Mouse (Mus musculus): ENCODE measurements around the gene L1td1. TPM values are rescaled to one million over a fixed set of nuclear protein-coding genes. Genes with fewer than 3 reads are reported as not detected.
"Not testable (repeated sequence)": the region's sequence is repeated elsewhere in the genome, so short reads cannot be mapped to it uniquely, and the experiment has no call there.

L1td1 gene
- polyA plus RNA-seq, 1 experiment from 2014 or later = 0.64 TPM

DNA sequence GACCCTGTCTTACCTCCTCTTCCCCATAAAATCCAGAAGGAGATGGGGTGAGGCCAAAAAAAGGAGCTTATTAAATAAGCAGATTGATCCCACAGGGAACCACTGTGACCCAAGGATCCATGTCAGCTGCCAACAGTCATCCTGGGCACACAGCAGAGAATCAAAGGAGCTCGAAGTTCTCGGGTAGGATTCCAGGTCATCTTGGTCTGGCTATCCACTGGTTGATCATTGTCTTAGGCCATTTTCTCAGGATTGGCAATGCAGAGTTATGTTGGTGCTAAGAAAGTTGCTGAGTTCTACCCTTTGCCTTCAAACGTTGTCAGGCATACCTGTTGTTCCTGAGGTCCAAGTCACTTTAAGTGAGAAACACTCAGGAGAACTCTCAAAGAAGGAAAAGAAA lies 26.4 kb upstream of the L1td1 start:
- no peaks in the 10 kb centered on the region for H3K9me3 ChIP-seq (ENCODE audit: control insufficient read depth, low read length)
- H3K27ac ChIP-seq (ENCODE audit: low read depth, low read length) = no peak overlapping the region
- H3K4me3 ChIP-seq (ENCODE audit: low read length) = no peak overlapping the region
- ATAC-seq (ENCODE audit: low FRiP score, low TSS enrichment) = no peak
- no peaks in the 10 kb centered on the region for H3K27me3 ChIP-seq (ENCODE audit: control insufficient read depth, insufficient read depth, low read length)
- H3K4me1 ChIP-seq (ENCODE audit: control insufficient read depth, insufficient read depth, low read length) = peaks cover 3% of the 10 kb centered on the region; the same call in 1 of the 2 replicates
- no peaks in the 10 kb centered on the region for H3K36me3 ChIP-seq (ENCODE audit: control insufficient read depth, insufficient read depth, low read length)
- no peak overlapping the region for H3K4me2 ChIP-seq (replicated peaks; ENCODE audit: low read depth, low read length)
- H3K9ac ChIP-seq (ENCODE audit: low read depth, low read length) = no peak overlapping the region
- 92% methylated on average over 3 of the region's 3 CpGs for WGBS

- H3K27ac ChIP-seq (ENCODE audit: low read depth, low read length) = no peak overlapping the region
Observed at GRCm38 (mm10) chr4:98702201-98702894, 24.2 kb upstream of the L1td1 start.

DNA sequence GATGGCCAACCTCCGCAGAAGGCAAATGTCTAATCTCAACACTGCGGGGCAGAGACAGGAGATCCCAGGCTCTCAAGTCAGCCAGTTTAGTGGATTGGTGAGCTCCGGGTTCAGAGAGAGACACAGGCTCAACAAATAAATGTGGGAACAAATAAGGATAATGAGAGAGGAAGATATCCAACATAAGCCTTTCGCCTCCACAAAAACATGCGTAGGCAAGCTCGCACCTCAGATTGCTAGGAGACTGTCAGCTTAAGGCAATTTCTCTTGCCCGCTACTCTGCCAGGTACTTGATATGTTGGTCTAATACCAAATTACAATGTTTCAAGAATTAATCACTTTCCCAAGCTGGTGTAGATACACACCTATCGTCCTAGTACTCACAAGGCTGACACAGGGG lies 15.6 kb upstream of the L1td1 start:
- WGBS = 93% methylated on average over 8 of the region's 8 CpGs

More at GRCm38 (mm10) chr4:98702201-98702894, 24.2 kb upstream of the L1td1 start:
- no peak overlapping the region; the same call in 1 of the 2 replicates for H3K4me2 ChIP-seq (replicated peaks; ENCODE audit: low read depth, low read length)
- peaks cover 3% of the 10 kb centered on the region; the same call in 1 of the 2 replicates for H3K4me1 ChIP-seq (ENCODE audit: control insufficient read depth, insufficient read depth, low read length)
- H3K4me3 ChIP-seq (ENCODE audit: low read length) = no peak overlapping the region
- no peak overlapping the region for H3K9ac ChIP-seq (ENCODE audit: low read depth, low read length)
- peak; percentile 40 for ATAC-seq (ENCODE audit: low FRiP score, low TSS enrichment)
- H3K36me3 ChIP-seq (ENCODE audit: control insufficient read depth, insufficient read depth, low read length) = no peaks in the 10 kb centered on the region
- H3K9me3 ChIP-seq (ENCODE audit: control insufficient read depth, low read length) = no peaks in the 10 kb centered on the region
- WGBS = 34% methylated on average over 12 of the region's 12 CpGs
- no peaks in the 10 kb centered on the region for H3K27me3 ChIP-seq (ENCODE audit: control insufficient read depth, insufficient read depth, low read length)

DNA sequence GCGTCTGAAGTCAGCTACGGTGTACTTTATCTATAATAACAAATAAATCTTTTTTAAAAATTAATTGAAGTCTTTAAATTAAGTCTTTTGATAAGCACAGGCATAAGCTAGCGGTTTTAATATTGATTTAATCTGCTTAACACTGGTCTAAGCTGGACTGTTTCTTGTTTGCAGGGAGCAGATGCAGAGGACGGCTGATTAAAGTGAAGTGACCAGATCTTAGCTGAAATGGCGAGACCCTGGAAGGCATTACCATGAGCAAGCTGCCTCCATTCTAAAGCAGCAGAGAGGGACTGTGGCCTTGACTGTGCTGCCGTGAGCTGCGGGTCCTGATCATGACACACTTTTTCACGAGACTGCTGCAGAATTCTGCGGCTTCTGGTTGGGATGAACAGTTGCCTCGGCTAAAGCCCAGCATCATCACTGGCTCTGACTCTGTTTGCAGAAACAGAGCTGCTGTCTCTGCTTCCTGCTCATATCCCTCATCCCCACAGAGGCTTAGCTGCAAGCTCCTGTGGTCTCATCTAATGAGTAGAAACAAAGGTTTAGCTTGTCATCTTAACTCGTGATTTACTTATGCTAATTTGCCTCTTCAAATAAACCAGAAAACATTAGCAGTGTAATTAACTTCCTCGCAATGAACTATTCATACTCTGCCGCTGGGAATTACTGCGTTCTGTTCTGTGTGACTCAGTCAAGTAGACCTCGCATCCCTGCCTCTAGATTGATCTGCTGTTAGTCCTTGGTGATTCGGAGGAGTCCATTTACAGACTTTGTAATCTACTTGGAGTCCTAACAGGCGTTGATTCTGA lies 8.6 kb upstream of the L1td1 start:
- 87% methylated on average over 17 of the region's 17 CpGs for WGBS
- no peaks in the 10 kb centered on the region for H3K9me3 ChIP-seq (ENCODE audit: control insufficient read depth, low read length)

More for the DNA sequence above, 15.6 kb upstream of the L1td1 start:
- H3K36me3 ChIP-seq (ENCODE audit: control insufficient read depth, insufficient read depth, low read length) = no peaks in the 10 kb centered on the region
- H3K9me3 ChIP-seq (ENCODE audit: control insufficient read depth, low read length) = no peaks in the 10 kb centered on the region
- no peak overlapping the region for H3K27ac ChIP-seq (ENCODE audit: low read depth, low read length)
- H3K4me3 ChIP-seq (ENCODE audit: low read length) = no peak overlapping the region
- H3K4me2 ChIP-seq (replicated peaks; ENCODE audit: low read depth, low read length) = no peak overlapping the region
- ATAC-seq (ENCODE audit: low FRiP score, low TSS enrichment) = no peak
- H3K9ac ChIP-seq (ENCODE audit: low read depth, low read length) = no peak overlapping the region
- no peaks in the 10 kb centered on the region for H3K4me1 ChIP-seq (ENCODE audit: control insufficient read depth, insufficient read depth, low read length)
- no peaks in the 10 kb centered on the region for H3K27me3 ChIP-seq (ENCODE audit: control insufficient read depth, insufficient read depth, low read length)

GRCm38 (mm10) chr4:98718547-98718917 lies 8.0 kb upstream of the L1td1 start:
- H3K4me1 ChIP-seq (ENCODE audit: control insufficient read depth, insufficient read depth, low read length) = no peaks in the 10 kb centered on the region
- no peaks in the 10 kb centered on the region for H3K36me3 ChIP-seq (ENCODE audit: control insufficient read depth, insufficient read depth, low read length)
- no peak overlapping the region for H3K9ac ChIP-seq (ENCODE audit: low read depth, low read length)
- ATAC-seq (ENCODE audit: low FRiP score, low TSS enrichment) = no peak
- no peak overlapping the region for H3K4me3 ChIP-seq (ENCODE audit: low read length)
- WGBS = 85% methylated on average over 10 of the region's 10 CpGs
- no peaks in the 10 kb centered on the region for H3K27me3 ChIP-seq (ENCODE audit: control insufficient read depth, insufficient read depth, low read length)
- no peak overlapping the region for H3K4me2 ChIP-seq (replicated peaks; ENCODE audit: low read depth, low read length)
- H3K27ac ChIP-seq (ENCODE audit: low read depth, low read length) = no peak overlapping the region
- H3K9me3 ChIP-seq (ENCODE audit: control insufficient read depth, low read length) = no peaks in the 10 kb centered on the region

More for the DNA sequence above, 8.6 kb upstream of the L1td1 start:
- Histone ChIP-seq H3K36me3 (ENCODE audit: control insufficient read depth, insufficient read depth, low read length) (no peaks in the 10 kb centered on the region), H3K4me3 (ENCODE audit: low read length) (no peak overlapping the region), H3K4me2 (replicated peaks; ENCODE audit: low read depth, low read length) (no peak overlapping the region), H3K4me1 (ENCODE audit: control insufficient read depth, insufficient read depth, low read length) (no peaks in the 10 kb centered on the region), H3K27me3 (ENCODE audit: control insufficient read depth, insufficient read depth, low read length) (no peaks in the 10 kb centered on the region), H3K9ac (ENCODE audit: low read depth, low read length) (no peak overlapping the region), H3K27ac (ENCODE audit: low read depth, low read length) (no peak overlapping the region)
- no peak for ATAC-seq (ENCODE audit: low FRiP score, low TSS enrichment)

DNA sequence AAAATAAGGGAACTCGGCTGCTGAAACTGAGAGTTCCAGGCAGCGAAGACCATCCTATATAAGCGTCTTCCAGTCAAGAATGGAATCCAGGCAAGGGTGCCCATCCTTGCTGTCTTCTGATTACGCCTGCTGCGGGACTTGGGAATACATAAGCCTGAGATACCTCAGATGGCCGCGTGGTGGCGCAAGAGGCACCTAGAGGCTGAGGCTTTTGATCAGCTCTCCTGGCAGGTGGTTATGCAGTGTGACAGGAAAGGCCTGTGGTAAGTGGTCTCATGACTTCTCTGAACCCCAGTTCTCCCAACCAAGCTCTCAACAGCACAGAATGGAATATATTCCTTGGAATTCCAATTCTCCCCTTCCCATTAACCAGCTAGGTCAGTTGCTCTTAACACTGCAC lies 4.1 kb upstream of the L1td1 start:
- no peak overlapping the region for H3K4me3 ChIP-seq (ENCODE audit: low read length)
- H3K4me1 ChIP-seq (ENCODE audit: control insufficient read depth, insufficient read depth, low read length) = peaks cover 9% of the 10 kb centered on the region; the same call in 1 of the 2 replicates
- H3K27me3 ChIP-seq (ENCODE audit: control insufficient read depth, insufficient read depth, low read length) = peaks cover 12% of the 10 kb centered on the region
- H3K4me2 ChIP-seq (replicated peaks; ENCODE audit: low read depth, low read length) = no peak overlapping the region
- no peak overlapping the region for H3K27ac ChIP-seq (ENCODE audit: low read depth, low read length)
- H3K9ac ChIP-seq (ENCODE audit: low read depth, low read length) = no peak overlapping the region
- ATAC-seq (ENCODE audit: low FRiP score, low TSS enrichment) = peak; percentile 43
- no peaks in the 10 kb centered on the region for H3K36me3 ChIP-seq (ENCODE audit: control insufficient read depth, insufficient read depth, low read length)
- H3K9me3 ChIP-seq (ENCODE audit: control insufficient read depth, low read length) = no peaks in the 10 kb centered on the region
- WGBS = 11% methylated on average over 8 of the region's 8 CpGs

DNA sequence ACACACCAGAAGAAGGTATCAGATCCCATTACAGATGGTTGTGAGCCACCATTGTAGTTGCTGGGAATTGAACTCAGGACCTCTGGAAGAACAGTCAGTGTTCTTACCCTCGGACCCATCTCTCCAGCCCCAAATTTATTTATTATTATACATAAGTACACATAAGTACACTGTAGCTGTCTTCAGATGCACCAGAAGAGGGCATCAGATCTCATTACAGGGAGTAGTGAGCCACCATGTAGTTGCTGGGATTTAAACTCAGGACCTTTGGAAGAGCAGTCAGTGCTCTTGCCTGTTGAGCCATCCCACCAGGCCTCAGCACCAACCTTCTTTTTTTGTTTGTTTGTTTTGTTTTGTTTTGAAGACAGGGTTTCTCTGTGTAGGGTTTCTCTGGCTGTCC lies 1.9 kb upstream of the L1td1 start:
- H3K9ac ChIP-seq (ENCODE audit: low read depth, low read length); H3K36me3 ChIP-seq (ENCODE audit: control insufficient read depth, insufficient read depth, low read length); H3K27ac ChIP-seq (ENCODE audit: low read depth, low read length); H3K4me3 ChIP-seq (ENCODE audit: low read length); H3K4me2 ChIP-seq (replicated peaks; ENCODE audit: low read depth, low read length); H3K9me3 ChIP-seq (ENCODE audit: control insufficient read depth, low read length); ATAC-seq (ENCODE audit: low FRiP score, low TSS enrichment): not testable (repeated sequence)
- 83% methylated on average over 1 of the region's 1 CpGs for WGBS
- H3K4me1 ChIP-seq (ENCODE audit: control insufficient read depth, insufficient read depth, low read length) = peaks cover 10% of the 10 kb centered on the region; the same call in 1 of the 2 replicates
- H3K27me3 ChIP-seq (ENCODE audit: control insufficient read depth, insufficient read depth, low read length) = peaks cover 21% of the 10 kb centered on the region

GRCm38 (mm10) chr4:98725439-98725838 lies 1.1 kb upstream of the L1td1 start:
- Histone ChIP-seq H3K9me3 (ENCODE audit: control insufficient read depth, low read length) (no peaks in the 10 kb centered on the region), H3K9ac (ENCODE audit: low read depth, low read length) (no peak overlapping the region), H3K27ac (ENCODE audit: low read depth, low read length) (no peak overlapping the region), H3K36me3 (ENCODE audit: control insufficient read depth, insufficient read depth, low read length) (no peaks in the 10 kb centered on the region), H3K4me3 (ENCODE audit: low read length) (no peak overlapping the region), H3K4me1 (ENCODE audit: control insufficient read depth, insufficient read depth, low read length) (peaks cover 10% of the 10 kb centered on the region; the same call in 1 of the 2 replicates), H3K27me3 (ENCODE audit: control insufficient read depth, insufficient read depth, low read length) (peaks cover 21% of the 10 kb centered on the region), H3K4me2 (replicated peaks; ENCODE audit: low read depth, low read length) (no peak overlapping the region)
- ATAC-seq (ENCODE audit: low FRiP score, low TSS enrichment) = no peak
- WGBS = 36% methylated on average over 4 of the region's 4 CpGs
